Mouse (Mus musculus) cerebellum, postnatal 36 days (tissue): ENCODE measurements around the gene Bdh1.
"Not testable (repeated sequence)": the region's sequence is repeated elsewhere in the genome, so short reads cannot be mapped to it uniquely, and the experiment has no call there.

Source experiments
- DNase-seq, 2 experiments: peaks; one replicate each; pipeline ENCODE4 v3.0.0; 2021 to 2022; ENCODE audit warnings: mixed read lengths in 2 of 2

Bdh1 gene

DNA sequence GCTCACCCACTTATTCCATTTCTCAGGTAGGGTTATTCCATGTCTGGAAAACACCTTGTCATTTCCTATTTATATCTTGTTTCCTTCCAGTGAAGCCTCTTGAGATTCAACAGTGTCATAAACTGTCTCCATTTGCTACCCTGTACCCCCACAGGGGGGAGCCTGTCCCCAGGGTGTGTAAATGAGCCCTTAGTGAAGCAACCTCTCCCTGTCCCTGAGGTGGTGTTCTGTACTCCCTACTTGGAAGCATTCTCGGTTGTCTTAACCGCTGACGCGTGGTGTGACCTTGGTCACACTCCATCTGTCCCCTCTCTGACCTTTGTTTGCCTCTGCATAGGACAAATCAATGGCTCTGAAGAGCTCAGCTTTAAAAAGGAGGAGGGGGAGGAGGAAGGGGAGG is 43.5 kb downstream of the Bdh1 start:
- peak in 1 of 2 experiments; percentile 54 for DNase-seq

DNA sequence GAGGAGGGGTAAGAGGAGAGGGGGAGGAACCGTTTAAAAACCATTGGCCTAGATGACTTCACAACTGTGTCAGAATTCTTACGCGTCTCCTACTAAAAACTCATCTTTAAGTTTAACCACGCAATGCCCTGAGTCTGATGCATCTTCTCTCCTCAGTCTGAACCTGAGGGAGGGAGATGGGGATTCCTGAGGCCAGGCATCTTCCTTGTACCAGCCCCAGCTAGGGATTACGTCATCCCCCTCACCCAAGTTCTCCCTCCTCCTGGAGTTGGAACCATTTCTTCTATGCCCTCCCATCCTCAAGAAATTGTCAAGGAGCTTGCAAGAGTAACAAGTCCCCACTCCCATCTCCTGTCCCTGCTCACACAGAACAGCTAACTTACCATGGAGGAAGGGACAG is 44.0 kb downstream of the Bdh1 start:
- DNase-seq, result no peak

DNA sequence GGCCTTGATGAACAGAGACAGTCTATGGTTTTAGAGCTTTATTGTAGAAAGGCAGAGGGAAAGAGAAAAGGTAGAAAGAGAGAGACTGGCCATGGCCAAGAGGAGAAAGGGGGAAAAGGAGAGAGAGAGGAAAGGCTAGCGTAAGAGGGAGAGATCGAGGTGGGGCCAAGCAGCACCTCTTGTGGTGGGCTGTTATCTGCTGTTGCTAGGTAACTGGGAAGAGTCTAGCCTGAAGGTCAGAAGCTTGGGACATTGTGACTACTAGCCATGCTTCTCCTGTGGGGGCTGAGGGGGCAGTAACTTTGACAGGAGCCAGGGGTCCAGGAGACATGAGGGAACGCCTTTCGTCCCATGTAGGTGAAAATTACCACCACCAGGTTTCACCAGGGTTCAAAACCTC is 48.7 kb downstream of the Bdh1 start:
- DNase-seq, result not testable (repeated sequence)

DNA sequence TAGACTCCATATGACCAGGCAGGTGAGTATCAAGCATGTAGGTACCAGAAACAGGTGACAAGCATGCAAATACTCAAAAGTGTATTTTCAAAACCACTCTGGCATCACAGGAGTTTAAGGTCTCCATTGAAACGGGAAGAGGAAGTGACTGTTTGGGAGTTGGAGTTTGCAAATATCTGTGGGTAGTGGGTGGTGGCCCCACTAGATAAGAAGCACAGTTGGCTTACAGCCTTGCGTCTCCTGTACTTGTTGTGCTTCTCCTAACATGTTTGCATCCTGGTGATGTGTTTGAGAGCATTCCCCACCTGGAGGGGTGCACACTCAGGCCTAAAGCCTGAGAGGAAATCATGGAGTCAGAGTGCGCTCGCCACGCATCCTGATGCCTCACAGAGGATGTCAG is 49.9 kb downstream of the Bdh1 start:
- DNase-seq, result no peak

DNA sequence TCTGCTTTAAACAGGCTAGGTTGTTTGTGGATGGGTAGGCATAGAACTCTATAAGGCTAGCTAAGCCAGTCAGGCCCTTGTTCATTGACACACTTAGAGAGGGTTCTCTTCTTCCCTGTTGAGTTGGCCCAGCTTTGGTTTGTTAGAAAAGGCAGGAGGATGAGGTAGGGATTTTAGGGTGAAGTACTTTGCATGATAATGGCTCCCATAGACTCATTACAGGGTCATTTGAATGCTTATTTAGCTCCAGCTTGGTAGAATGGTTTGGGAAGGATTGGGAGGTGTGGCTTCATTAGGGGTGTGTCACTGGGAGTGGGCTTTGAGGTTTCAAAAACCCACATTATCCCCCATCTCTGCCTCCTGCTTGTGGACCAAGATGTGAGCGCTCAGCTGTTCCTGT is 51.1 kb downstream of the Bdh1 start:
- no peak for DNase-seq

DNA sequence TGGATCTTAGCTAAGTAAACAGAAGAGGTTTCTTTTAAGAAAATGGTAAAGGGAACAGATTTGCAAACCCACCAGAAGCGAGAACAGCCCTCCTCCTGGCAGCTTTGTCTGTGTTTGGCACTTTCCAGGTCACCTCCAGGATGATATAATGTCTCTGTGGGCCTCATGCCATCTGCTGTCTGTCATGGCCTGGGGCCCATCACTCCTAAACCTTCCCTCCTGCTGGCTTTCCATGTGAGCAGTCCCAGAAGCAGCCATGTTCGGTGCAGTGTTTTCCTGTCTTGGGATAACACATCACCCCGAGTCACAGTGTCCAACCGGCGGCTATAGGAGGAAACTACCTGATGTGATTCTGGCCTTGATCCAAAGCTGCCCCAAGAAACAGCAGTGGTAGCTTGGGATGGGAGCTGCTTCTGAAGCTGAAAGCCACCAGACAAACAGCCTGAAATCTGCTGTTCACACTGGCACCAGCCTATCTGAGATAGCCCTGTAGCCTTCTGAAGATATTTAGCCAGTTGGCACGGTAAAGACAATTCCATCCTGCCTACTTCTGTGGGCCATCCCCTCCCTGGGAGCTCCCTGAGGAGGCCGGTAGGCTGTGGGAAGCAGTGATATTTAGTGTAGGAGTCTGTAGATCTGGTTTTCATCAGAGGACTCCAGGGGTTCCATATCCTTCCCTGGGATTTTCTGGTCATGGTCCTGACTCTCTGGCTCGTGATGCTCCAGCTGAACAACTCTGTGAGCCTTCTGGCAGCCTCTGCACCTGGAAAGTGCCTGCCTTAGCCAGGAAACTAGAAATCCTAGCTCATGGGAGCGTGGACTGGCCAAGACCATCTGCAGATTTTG is 53.3 kb downstream of the Bdh1 start:
- DNase-seq, result peak; percentile 78 to 83

DNA sequence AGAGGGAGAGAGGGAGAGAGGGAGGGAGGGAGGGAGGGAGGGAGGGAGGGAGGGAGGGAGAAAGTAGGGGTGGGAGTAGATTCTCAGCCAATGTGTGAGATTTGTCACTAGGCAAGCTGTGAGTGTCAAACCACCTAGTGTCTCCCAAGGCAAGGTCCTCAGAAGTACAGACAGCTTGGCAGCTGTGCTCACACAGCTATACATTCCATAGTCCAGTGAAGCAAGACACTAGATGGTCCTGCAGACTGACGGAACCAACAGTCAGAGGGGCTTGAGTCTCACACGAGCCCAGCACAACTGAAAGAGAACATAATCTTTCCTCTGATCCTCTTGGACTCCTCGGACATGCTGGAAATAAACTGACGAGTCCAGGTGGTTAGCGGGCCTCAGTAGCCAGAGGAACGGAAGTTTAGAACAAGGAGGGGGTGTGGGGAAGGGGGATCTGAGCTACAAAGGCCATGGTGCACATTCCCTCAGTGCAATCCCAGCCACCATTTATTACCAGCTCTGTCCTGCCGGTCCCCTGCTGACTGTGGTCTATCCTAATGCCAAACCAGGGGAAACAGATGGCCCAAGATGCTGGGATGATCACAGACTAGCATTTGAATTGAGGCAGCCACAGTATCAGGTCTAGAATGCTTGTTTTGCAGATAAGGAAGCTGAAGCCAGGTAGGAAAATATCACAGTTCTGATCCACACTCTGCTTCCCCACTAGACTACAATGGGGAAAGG is 55.0 kb downstream of the Bdh1 start:
- DNase-seq, result peak; percentile 53 to 61

DNA sequence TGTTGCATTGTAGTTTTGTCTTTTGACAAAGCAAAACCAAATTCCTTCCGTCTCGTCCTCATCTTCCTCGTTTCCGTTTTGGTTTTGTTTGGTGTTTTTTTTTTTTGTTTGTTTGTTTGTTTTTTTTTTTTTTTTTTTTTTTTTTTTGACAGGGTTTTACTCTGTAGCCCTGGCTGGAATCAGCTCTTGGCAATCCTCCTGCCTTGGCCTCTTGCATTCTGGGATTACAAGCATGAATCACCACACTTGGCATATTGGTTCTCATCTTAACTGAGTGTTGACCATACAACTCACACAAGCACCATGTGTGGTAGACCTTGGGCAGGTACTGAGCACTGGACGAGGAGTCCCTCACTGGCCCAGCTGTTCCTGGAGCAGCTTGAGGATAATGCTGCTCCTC is 63.3 kb downstream of the Bdh1 start:
- DNase-seq, result no peak

DNA sequence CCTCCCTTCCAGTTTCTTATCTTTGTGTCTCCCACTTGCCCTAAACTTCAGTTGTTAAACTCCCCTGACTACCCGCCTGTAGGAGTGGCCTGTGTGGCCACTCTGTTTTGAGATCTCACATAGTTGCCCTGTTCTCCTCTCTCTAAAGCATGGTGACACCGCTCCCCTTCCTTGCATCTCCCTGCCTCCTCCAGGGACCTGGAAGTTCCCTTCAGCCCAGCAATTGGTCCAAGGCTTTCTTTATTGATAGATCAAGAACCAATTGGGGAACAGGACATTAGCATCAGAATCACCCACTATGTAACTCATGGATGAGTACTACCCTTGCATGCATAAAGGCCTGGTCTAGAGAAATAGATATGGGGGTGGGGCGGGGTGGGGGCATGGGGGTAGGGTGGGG is 65.2 kb downstream of the Bdh1 start:
- no peak for DNase-seq

DNA sequence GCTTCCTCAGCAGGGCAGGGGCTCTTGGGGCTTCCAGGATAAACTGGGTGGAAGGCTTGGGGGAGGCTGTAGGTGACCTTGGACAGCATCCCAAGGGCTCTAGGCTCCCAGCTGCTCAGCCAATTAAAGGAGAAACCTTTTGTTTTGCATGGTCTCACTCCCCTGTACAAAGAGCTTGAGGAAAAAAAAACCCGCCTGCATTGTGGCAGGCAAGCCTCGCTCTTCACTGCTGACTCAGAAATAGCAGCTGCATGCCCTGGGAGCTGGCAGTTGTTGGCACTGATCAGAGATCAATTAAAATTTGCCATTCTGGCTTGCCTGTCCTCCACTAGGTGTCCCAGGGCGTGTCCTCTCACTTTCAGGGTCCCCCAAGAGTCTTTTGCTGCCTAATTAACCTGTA is 67.0 kb downstream of the Bdh1 start:
- no peak for DNase-seq

DNA sequence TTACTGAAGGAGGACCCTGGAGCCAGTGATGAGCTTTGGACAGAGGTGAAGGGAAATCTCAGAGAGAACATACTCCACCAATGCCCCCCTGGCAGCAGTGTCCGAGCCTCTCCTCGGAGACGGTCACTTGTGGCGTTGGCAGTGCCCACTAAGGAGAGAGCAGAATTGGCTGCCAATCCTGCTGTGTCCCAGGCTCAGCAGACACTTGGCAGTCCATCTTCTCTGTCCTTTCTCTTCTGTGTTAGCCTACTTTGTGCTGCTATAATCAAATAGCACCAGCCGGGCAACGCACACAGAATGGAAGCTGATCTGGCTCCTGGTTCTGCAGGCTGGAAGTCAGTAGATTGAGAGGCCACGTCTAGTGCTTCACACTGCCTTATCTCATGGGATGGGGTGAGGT is 68.9 kb downstream of the Bdh1 start:
- no peak for DNase-seq

DNA sequence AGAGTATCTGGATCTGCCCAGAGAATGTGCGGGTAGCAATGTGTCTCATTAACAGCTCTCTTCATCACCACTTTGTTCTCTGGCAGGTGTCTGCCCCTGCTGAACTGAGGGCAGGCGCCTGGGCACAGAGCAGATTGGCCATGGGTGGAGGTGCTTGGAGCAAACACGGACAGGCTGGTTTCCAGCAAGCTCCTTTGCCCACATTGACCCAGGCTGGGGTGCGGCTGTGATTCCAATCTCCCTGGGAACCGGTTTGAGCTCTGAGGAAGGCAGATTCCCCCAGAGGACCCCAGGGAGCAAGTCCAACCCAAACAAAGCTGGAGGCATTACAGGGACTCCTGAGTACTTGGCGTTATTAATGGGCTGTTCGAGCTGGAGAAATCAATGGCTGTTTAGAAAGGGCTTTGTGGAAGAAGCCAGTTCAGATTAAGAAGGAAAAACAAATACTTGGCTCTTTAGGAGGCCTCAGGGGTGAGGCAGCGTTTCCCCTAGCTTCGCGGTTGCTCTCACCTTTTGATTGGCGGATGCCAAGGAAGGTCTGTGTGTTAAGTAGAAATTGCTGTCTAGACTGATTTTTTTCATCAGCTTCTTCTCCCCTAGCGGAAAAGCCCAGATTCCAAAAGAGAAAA is 71.0 kb downstream of the Bdh1 start:
- peak; percentile 53 to 55 for DNase-seq

DNA sequence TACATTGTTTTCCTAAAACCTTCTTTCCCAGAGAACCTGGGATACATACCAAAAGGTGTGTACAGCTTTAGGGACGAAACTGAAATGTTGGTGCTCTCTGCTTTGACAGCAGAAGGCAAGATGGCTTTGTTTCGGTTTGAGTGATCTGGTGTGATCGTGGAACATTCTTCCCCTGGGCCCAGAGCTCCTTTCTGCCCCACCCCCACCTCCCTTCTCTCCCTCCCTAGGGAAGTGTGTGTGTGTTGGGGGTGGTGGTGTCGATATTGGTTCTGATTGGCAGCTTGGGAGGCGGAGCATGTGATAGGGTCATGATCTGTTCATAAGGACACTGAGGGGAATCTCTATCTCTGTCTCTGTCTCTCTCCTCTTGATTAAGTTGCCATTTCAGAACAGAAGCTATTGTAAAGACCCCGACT is 71.5 kb downstream of the Bdh1 start:
- no peak for DNase-seq

DNA sequence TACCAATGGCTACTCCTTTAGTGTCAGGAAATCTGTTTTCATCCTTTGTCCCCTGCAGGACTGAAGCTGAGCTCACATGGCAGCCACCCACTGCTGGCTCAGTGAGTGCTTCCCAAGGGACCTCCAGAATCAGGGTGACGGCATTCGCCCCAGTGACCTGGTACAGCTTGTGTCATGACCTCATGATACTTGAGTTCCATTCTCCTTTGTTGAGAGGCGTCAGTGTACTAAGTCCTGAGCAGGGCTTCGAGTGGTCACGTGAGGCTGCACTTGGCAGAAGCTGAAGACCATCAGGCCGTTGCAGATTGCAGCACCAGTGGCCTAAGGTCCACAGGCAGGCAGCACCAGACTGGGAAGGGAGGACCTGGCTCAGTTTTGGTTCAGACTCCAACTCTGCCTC is 71.9 kb downstream of the Bdh1 start:
- DNase-seq, result peak; percentile 60 to 66

DNA sequence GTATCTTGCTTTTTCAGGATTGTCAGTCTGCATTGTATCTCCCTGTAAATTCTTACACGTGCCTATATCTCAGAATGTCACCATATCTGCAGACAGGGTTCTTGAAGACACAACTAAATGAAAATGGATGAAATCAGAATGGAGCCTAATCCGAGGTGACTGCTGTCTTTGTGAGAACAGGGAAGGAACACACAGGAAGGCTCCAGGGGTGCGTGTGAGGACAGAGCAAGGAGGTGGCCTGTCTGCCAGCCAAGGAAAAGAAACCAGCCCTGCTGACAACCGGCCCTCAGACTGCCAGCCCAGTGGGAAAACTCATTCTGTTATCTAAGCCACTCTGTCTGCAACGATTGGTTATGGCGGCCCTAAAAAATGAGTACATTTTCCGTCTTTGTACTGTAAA is 73.3 kb downstream of the Bdh1 start:
- peak; percentile 37 to 56 for DNase-seq

DNA sequence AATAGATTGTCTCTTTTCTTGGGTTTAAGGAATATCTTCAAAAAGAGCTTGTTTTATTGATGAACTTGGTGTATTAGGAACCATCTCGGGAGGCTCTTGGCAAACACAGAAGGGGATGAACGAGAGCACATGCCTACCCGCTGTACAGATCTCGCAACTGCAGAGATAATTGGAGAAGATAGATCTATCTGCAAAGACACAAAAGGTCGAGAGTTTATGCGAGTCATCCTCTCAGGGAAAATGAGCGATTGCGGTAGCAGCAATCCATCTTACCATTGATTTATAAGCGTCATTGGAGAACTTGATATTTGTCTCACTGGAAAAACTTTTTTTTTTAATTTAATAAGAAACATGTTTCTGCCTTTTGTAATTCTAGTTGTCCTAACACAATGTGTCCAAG is 73.7 kb downstream of the Bdh1 start:
- no peak for DNase-seq

DNA sequence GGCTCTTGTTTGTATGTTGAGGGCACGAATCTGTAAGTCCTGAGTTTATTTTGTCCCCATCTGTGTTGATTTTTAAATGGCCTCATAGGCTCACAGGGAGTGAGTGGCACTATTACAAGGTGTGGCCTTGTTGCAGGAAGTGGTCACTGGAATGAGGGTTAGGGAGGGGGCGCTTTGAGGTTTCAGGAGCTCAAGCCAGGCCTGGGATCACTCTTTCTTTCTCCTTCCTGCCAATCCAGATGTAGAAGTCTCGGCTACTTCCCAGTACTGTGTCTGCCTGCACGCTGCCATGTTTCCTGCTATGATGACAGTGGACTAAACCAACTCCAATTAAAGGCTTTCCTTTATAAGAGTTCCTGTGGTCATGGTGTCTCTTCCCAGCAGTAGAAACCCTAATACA is 76.3 kb downstream of the Bdh1 start:
- DNase-seq, result no peak

DNA sequence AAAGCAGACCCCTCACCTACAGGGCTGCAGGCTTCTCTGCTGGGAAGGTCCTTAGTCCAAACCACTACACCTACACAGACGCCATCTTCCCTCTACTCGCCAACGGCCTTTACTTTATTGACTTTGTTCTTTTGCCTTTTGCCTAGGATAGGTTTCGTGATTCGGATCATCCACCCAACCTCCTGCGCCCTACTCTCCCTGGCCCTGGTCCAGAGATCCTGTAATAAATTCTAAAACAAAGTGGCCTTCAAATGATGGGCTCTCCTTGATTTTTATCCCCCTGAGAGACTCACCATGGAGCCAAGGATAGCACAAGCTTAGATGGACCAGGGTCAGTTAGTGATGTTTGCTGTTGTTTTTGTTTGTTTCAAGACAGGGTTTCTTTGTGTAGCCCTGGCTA is 76.9 kb downstream of the Bdh1 start:
- no peak for DNase-seq

DNA sequence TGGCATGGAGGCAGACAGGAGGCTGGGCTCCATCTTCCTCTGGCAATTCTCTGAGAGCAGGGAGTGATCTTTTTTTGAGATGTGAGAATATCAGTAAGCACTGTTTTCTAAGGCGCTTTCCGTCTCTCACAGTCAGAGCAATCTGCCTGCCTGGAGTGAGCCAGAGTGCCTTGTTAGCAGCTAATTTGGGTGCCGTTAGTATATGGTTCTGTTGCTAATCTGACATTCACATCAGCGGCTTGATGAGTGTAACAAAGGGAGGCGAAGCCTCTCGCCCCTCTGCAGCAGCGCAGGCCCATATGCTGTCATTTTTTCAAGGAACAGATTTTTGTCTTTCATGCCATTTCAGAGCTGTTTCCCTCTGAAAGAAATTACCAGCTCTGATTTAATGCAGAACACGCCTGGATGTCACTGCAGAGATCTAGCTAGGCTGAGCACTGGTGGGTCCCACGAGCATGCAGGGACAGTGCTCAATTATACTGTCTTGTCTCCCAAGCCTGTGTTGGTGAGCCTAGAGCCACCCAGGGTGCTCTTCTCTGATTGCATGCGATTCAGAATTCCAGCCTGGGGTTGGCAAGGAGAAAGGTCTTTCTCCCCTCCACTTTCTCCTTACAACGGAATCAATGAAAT is 77.7 kb downstream of the Bdh1 start:
- DNase-seq, result no peak

DNA sequence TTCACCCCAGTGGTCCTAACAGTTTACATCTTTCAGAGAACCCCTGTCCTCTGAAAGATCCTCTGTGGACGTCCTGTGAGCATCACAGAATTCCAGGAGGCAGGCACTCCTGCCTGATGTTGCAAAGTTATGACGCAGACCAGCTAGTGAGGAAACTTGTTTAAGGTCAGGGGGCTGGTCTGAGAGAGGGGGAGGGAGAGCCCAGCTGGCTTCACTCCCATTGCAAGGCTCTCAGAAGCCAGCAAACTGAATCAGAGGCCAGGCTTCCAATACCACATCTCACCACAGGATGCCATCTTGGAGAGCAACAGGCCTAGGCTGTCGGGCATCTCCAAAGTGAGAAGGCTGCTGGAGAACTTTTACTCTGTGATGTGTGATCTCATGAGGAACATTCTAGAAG is 78.5 kb downstream of the Bdh1 start:
- DNase-seq, result no peak

DNA sequence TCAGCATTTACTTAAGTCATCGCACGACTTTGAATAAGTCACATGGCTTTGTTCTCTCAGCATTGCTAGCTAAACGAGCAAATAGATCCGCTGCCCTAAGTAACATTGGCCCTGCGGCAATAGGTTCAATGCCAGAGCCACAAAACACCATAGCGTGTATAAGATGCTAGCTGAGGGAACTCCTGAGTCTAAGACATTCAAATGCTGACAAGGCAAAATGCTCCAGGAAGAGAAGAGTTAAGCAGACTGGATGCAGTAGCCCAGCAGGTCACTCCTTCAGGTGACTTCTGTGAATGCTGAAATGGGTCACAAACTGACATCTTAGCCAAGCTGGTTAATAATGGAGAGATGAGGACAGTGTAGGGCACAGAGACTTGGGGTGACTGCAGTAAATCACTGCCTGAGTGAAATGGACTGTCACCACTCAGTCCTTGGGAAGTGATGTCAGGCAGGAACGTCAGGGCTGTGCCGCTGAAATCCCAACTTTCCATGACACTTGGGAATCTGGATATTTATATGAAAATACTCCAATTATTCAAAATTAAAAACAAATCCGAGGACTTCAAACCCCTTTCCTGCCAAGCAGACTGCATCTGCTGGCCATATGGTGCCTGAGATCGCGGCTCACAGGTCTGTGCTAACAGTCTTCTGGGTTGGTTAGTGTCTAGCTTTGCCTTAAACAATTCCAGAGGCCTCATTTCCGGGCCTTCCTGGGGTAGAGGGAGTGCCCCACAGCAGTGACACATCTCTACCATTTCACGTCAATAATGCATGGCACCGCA is 79.1 kb downstream of the Bdh1 start:
- peak; percentile 45 to 53 for DNase-seq

DNA sequence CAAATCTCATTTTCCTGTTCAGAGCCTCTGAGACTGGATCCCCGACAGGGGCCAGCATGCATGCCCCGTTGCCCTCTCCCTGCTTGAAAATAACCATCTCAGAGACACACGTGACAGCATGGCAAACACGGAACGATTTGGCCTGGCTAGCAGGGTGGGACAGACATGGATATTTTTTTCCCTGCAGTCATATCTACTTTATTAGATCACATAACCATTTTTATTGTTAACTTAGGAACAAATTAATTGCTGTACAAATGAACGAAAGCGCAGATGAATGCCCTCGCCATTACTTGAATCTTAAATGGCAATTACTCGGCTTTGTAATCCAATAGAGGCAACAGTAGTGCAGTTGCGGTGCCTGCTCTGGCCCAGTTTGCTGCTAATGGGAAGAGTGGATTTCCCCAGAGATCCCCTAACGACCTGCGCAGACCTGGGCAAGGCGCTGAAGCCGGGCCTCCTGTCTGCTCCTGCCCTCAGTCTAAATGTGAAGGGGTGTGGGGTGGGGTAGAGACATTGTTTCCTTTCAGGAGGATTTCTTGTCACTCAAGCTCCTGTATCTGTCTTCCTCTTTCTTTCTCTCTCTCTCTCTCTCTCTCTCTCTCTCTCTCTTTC is 79.8 kb downstream of the Bdh1 start:
- DNase-seq, result no peak
